Mouse (Mus musculus) intestine, embryonic 15.5 days (tissue): ENCODE data around the gene Tmprss9. TPM values are rescaled to one million over a fixed set of nuclear protein-coding genes. Genes with fewer than 3 reads are reported as not detected.
A peak's percentile ranks its signal among the peaks of the same experiment; 100 is the strongest.

Experiments
- ATAC-seq: fragments of 200-750 bp; cut with Nextera tagmentation; 2 replicates; pipeline ENCODE4 v1.8.0; 2017; ENCODE audit warnings: moderate TSS enrichment, moderate library complexity
- H3K27ac ChIP-seq: fragments of 300-500 bp; sonication (generic); 2 replicates; pipeline ENCODE4 v1.5.1; 2015; ENCODE audit warnings: mild to moderate bottlenecking, inconsistent platforms
- H3K27me3 ChIP-seq: fragments of 300-500 bp; sonication (generic); replicated peaks from 2 replicates; pipeline ENCODE4 v1.6.1; 2015; ENCODE audit warnings: inconsistent platforms
- H3K36me3 ChIP-seq: fragments of 300-500 bp; sonication (generic); 2 replicates; pipeline ENCODE4 v1.6.1; 2015; ENCODE audit warnings: inconsistent platforms
- H3K4me1 ChIP-seq: fragments of 300-500 bp; sonication (generic); replicated peaks from 2 replicates; pipeline ENCODE4 v1.6.1; 2015; ENCODE audit warnings: inconsistent platforms
- H3K4me2 ChIP-seq: fragments of 300-500 bp; sonication (generic); replicated peaks from 2 replicates; pipeline ENCODE4 v1.6.1; 2015; ENCODE audit warnings: mild to moderate bottlenecking, inconsistent platforms
- H3K4me3 ChIP-seq: fragments of 300-500 bp; sonication (generic); replicated peaks from 2 replicates; pipeline ENCODE4 v1.5.1; 2015; ENCODE audit warnings: inconsistent platforms
- H3K9ac ChIP-seq: fragments of 300-500 bp; sonication (generic); 2 replicates; pipeline ENCODE4 v1.6.1; 2015; ENCODE audit warnings: inconsistent platforms
- H3K9me3 ChIP-seq: fragments of 300-500 bp; sonication (generic); 2 replicates; pipeline ENCODE4 v1.6.1; 2016; ENCODE audit warnings: inconsistent platforms
- WGBS: fragments of 180-500 bp; shearing (Covaris S2); methylation state at CpG from one replicate; pipeline ENCODE4 v1.1.7; 2015; 5-methylcytosine and 5-hydroxymethylcytosine counted together
- polyA plus RNA-seq: library from polyadenylated mRNA; unstranded; fragments of >200 nt; fragmentation: Nextera tagmentation; extraction: Ambion mirVana; gene quantifications from 2 replicates; pipeline ENCODE4 v1.2.1, GENCODE M21; 2015

Gene Tmprss9
- polyA plus RNA-seq, 1 experiment from 2014 or later, result 0.05 TPM

DNA sequence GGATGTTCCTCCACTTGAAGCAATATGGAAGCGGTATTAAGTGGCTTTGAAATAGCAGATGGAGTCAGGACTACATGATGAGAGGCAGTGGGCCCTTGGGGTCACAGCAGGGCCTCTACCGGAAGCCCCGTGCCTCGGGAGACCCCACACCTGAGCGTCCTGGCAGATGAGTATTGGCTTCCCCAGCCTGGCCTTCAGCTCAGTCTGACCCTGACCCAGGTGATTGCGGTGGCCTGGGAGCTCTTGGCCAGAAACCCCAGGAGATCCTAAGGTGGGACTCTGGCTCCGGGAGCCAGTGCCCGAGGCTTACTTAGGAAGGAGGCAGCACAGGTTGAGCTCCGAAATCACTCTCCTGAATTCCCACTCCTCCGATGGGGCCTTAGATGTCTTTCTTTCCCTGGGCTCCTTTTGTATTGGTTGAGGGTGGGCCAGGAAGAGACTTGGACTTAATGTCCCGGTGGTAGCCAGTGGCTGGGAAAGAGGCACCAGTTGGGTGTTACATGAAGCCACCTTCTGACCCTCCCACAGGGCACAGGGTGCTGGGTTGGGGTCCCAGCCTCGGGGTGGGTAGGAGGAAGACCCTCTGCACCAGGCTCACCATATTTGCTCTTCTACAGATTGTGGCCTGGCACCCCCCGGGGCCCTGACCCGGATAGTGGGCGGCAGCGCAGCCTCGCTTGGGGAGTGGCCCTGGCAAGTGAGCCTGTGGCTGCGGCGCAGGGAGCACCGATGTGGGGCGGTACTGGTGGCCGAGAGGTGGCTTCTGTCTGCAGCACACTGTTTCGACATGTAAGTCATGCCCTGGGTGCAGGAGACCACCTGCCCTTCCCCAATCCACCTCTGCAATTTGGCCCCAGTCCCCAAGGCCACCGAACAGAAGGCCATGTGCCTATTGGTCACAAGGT is 25.2 kb downstream of the Tmprss9 start:
- Histone ChIP-seq H3K9ac (no peak overlapping the region), H3K4me1 (peaks cover 26% of the 10 kb centered on the region), H3K4me2 (no peak overlapping the region), H3K27me3 (no peaks in the 10 kb centered on the region), H3K9me3 (no peaks in the 10 kb centered on the region), H3K4me3 (no peak overlapping the region), H3K27ac (no peak overlapping the region), H3K36me3 (0 out of 2 replicates have a peak, but pooled peaks cover 7% of the 10 kb centered on the region)
- no peak for ATAC-seq
- WGBS, result 66% methylated on average over 24 of the region's 24 CpGs

DNA sequence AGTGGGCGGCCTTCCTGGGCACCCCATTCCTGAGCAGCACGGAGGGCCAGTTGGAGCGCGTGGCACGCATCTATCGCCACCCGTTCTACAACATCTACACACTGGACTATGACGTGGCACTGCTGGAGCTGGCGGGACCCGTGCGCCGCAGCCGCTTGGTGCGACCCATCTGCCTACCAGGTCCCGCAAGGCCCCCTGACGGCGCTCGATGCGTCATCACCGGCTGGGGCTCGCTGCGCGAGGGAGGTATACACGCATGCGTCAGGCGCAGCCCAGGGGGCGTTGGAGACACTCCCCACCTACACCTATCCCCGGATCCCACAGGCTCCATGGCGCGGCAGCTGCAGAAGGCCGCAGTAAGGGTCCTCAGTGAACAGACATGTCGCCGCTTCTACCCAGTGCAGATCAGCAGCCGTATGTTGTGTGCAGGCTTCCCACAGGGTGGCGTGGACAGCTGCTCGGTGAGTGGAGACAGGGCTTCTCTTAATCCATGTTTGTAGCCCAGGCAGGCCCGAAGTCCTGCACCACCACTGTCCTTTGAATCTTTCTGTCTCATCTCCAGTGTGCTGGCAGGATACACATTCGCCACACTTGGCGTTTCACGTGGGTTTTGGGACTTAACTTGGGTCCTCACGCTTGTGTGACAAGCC is 26.3 kb downstream of the Tmprss9 start:
- Histone ChIP-seq H3K27ac (no peak overlapping the region), H3K9ac (peak overlapping the region; percentile 26; the same call in 1 of the 2 replicates), H3K27me3 (no peaks in the 10 kb centered on the region), H3K4me1 (peaks cover 26% of the 10 kb centered on the region), H3K4me2 (peak overlapping the region; percentile 26), H3K36me3 (peaks cover 10% of the 10 kb centered on the region; the same call in 1 of the 2 replicates), H3K9me3 (no peaks in the 10 kb centered on the region), H3K4me3 (no peak overlapping the region)
- WGBS, result 34% methylated on average over 41 of the region's 41 CpGs
- no peak for ATAC-seq

DNA sequence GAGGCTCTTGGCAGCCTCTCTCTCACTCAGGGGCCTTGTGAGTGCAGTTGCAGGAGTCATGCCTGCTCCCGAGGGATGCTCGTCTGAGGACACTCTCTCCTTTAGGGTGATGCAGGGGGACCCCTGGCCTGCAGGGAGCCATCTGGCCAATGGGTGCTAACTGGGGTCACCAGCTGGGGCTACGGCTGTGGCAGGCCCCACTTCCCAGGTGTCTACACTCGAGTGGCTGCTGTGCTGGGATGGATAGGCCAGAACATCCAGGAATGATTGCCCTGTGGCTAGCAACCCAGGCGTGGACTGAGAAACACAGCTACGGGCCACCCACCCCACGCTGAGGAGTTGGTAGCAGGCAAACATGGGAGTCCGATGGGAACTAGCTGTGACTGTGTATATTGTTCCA is 27.4 kb downstream of the Tmprss9 start:
- H3K27me3 ChIP-seq, result no peaks in the 10 kb centered on the region
- peak overlapping the region; percentile 72 for H3K4me3 ChIP-seq
- H3K36me3 ChIP-seq, result peaks cover 21% of the 10 kb centered on the region; the same call in 1 of the 2 replicates
- peak overlapping the region; percentile 77 for H3K9ac ChIP-seq
- peak overlapping the region; percentile 83 for H3K4me2 ChIP-seq
- no peaks in the 10 kb centered on the region for H3K9me3 ChIP-seq
- no peak for ATAC-seq
- H3K4me1 ChIP-seq, result peaks cover 26% of the 10 kb centered on the region
- H3K27ac ChIP-seq, result no peak overlapping the region
- WGBS, result 87% methylated on average over 8 of the region's 8 CpGs

DNA sequence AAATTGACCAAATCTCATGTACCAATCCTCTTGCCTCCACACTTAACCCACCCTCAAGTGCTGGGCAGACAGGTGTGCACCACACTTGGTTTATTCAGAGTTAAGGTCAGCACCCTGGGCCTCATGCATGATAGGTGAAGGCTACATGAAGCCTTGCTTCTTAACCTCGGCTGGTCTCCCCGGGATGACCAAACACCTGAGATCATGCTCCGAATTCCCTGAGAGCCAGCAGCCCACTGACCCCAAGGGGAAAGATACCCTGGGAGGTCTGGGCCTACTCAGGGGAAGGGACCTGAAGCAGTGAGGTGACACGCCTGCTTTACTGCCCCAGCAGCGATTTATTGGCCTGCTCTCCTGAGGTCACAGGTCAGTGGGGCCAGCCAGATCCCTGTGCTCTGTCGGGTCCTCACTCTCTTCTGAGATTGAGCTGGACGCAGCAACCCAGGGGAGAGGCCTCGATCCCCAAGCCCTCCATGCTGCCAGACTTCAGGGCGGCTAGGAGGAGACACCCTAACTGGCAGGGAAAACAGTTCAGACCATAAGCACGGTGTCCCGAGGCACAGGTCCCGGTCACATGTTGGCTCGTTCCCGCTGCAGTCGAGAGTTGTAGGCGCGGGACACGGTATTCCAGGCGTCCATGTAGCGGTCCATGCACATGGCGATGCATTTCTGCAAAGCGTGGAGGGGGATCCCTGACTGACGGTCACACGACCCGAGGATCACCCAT is 28.1 kb downstream of the Tmprss9 start:
- 10% methylated on average over 25 of the region's 25 CpGs for WGBS
- H3K9me3 ChIP-seq, result no peaks in the 10 kb centered on the region

DNA sequence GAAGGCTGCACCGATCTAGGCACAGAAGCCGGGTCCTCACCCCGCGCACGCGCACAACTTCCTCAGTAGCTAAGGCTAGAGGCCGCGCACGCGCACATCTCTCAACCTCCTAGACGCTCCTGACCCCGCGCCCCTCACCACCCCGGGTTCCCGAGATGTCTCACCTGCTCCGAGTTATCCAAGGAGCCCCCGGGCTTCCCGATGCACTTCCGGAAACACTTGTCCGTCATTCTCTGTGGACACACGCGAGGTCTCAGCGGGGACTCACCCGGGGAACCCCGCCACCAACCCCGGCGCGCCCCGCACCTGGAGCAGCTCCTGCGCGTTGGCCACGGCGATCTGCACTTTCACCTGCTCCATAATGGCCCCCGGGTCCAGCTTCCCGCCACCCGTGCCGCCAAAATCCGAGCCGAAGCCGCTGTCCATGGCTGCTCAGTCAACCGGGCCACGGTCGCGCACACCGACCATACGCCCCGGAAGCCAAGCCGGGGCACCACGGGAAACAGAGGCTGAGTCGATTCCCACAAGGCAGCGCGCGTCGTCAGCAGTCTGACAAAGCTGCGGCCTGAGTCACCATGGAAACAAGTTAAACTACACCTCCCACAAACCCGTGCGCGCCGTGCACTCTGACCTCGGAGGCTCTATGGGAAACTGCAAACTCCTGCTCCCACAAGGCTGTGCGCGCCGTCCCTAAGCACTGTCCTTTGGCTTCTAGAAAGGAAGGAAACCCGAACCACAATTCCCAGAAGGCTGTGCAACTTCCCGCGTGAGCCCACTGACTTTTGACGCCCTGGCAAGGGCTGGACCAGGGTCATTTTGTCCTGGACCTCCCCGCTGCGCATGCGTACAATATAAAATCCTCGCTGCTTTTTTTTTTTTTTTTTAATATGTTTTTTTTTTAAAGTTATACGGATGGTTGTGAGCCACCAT is 28.9 kb downstream of the Tmprss9 start, which contains the start of gene Timm13:
Gene Timm13, minus strand, starts transcription at position 652 of the 930 bp plus-strand sequence.
- Histone ChIP-seq H3K4me1 (peaks cover 26% of the 10 kb centered on the region), H3K36me3 (peaks cover 34% of the 10 kb centered on the region), H3K4me2 (peak within 1 kb of the TSS; percentile 83), H3K27me3 (no peaks in the 10 kb centered on the region), H3K9me3 (no peaks in the 10 kb centered on the region), H3K27ac (peak within 1 kb of the TSS; percentile 76), H3K9ac (peak within 1 kb of the TSS; percentile 77), H3K4me3 (peak within 1 kb of the TSS; percentile 72)
- ATAC-seq, result peak; percentile 97
- WGBS, result under 1% methylated on average over 72 of the region's 72 CpGs

More for the DNA sequence above, 28.1 kb downstream of the Tmprss9 start:
- H3K27me3 ChIP-seq, result no peaks in the 10 kb centered on the region
- H3K27ac ChIP-seq, result peak overlapping the region; percentile 76
- peaks cover 26% of the 10 kb centered on the region for H3K4me1 ChIP-seq
- 0 out of 2 replicates have a peak, but pooled peaks have one; percentile 0 for ATAC-seq
- H3K4me2 ChIP-seq, result peak overlapping the region; percentile 83
- H3K9ac ChIP-seq, result peak overlapping the region; percentile 77
- H3K4me3 ChIP-seq, result peak overlapping the region; percentile 72
- H3K36me3 ChIP-seq, result peaks cover 27% of the 10 kb centered on the region

DNA sequence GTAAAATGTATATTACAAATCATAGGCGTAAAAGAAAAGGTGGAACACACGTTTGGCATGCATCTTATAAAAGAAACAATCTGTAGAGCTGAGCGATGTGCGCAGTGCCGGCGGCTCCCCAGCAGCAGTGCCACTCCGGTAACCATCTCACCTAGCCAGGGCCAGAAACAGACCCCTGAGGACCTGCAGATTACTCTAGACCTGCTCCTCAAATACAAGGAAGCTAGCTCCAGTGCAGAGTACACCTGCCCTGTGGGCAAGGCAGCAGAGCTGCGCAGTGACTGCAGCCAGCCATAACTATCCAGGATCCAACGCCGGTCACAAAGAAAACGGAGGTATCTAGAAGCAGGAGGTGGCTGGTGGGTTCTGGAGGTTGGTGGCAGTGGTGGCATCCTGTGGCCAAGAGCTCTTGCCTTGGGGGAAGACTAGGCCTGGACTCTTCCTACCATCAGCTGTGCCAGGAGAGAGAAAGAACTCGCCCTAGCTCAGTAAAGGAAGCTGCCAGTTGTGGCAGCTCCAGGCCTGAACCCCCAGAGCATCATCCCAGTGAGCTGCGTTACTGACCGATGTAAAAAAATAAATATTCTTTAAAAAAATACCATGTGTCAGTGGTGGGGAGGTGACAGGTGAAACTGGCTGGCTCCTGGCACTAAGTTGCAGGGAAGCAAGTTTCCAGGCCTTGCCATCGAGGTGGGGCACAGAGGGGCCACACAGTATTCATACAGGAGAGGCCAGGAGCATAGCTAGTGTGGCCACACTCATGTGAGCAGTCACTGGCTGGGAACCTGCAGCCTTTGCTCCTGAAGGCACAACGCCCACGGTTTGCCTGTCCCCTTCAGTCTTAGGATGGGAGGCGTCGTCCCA is 30.0 kb downstream of the Tmprss9 start:
- no peaks in the 10 kb centered on the region for H3K27me3 ChIP-seq
- H3K27ac ChIP-seq, result peak overlapping the region; percentile 42
- H3K9me3 ChIP-seq, result no peaks in the 10 kb centered on the region
- peak overlapping the region; percentile 34 for H3K4me2 ChIP-seq
- 87% methylated on average over 19 of the region's 19 CpGs for WGBS
- H3K9ac ChIP-seq, result 0 out of 2 replicates have a peak overlapping the region, but pooled peaks have one; percentile 0
- no peak for ATAC-seq
- H3K4me1 ChIP-seq, result peaks cover 26% of the 10 kb centered on the region
- no peak overlapping the region for H3K4me3 ChIP-seq
- peaks cover 34% of the 10 kb centered on the region for H3K36me3 ChIP-seq

DNA sequence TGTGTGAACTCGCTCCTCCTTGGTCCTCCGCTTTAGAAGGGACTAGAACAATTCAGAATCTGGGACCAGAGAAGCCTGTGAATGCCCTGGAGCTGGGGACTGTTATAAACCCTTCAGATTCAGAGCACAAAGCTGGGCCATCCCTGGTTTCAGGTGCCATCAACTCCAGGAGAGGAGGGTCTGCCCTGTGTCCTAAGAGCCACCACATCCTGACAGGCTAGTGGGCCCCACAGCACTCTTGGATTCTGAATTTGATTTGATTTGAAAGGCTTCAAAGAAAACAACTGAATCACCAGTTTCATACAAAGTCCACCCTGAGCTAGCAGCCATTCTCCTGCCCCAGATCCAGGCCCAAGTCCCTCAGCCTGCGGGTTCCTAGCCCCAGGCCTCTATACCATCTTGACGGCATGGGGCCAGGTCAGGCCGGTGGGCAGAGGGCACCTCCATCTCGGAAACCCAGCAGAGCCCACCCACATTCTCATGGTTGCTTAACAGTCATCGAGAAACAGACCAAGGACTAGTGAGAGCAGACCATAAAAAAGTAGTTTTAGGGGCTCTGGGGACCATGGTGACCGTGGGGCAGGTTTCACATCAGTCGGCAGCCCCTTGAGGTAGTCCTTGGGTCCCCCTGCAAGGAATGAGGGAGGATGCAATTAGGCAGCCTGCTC is 30.8 kb downstream of the Tmprss9 start:
- Histone ChIP-seq H3K27ac (no peak overlapping the region), H3K9ac (no peak overlapping the region), H3K9me3 (no peaks in the 10 kb centered on the region), H3K4me1 (peaks cover 26% of the 10 kb centered on the region), H3K27me3 (no peaks in the 10 kb centered on the region), H3K4me2 (no peak overlapping the region), H3K36me3 (peaks cover 34% of the 10 kb centered on the region), H3K4me3 (no peak overlapping the region)
- WGBS, result 95% methylated on average over 9 of the region's 9 CpGs
- no peak for ATAC-seq

DNA sequence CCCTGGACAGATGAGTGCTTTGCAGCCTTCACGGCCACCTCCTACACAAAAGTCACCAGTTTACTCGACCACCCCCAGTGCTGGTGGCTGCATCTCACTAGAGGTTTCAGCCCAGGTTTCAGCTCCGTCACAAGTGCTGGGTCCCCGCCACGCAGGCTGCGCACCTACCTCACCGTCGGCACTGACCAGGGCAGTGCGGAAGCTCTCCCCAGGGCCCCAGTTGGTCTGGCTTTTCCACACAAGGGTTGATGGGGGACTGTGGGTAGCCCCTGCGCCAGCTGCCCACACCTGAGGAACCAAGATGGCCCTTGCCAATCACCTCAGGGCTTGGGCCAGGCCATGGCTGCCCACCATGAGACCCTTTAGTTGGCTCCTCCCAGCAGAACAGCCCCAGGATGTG is 31.6 kb downstream of the Tmprss9 start:
- no peak for ATAC-seq
- no peaks in the 10 kb centered on the region for H3K9me3 ChIP-seq
- 93% methylated on average over 10 of the region's 10 CpGs for WGBS
- no peak overlapping the region for H3K9ac ChIP-seq
- no peak overlapping the region for H3K4me3 ChIP-seq
- peaks cover 18% of the 10 kb centered on the region for H3K4me1 ChIP-seq
- H3K36me3 ChIP-seq, result peaks cover 34% of the 10 kb centered on the region
- H3K27me3 ChIP-seq, result no peaks in the 10 kb centered on the region
- no peak overlapping the region for H3K27ac ChIP-seq
- no peak overlapping the region for H3K4me2 ChIP-seq

DNA sequence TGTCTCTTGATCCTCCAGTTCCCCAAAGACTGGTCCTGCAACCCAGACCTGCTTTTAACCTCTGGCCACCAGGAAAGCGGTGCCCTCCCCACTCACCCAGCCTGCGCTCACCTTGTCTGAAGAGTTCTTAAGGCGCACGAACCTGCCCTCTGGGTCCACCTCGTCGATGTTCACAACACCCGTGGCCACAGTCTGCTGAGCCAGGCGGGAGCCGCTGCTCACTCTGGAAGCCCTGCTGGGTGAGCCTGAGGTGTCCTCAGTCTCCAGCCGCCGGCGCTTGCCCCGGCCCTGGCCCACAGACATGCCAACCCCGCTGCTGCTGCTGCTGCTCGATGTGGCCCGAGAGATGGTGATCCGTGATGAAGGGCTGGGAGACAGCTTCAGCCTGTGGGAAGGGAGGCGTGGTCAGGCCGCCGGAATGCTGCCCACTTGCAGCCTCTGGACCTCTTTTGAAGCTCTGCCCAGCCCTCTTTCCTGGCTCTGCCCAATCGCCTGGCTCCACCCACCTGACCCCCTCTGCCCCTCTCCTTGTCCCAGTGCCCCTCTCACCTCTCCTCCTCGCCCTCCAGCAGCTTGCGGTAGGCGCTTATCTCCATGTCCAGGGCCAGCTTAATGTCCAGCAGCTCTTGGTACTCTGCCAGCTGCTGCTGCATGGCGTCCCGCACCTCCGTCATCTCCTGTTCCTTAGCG is 32.5 kb downstream of the Tmprss9 start:
- H3K36me3 ChIP-seq, result peaks cover 28% of the 10 kb centered on the region
- no peak for ATAC-seq

DNA sequence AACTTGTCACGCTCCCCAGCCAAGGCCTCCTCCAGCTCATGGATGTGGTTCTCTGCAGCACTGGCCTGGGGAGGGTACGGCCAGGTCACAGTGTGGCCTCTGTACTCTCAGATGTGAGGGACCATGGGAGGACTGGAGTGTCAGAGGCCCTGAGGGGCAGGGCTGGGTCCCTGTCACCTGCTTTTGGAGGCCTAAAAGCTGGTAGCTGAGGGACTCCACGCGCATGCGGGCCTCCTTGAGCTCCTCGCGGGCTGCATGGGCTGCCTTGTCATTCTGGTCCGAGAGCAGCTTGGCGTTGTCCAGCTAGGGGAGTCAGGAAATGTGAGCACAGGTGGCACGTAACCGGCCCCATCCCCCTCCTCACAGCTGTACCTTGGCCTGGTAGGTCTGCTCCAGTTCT is 33.1 kb downstream of the Tmprss9 start:
- no peak for ATAC-seq
- H3K27ac ChIP-seq, result no peak overlapping the region
- no peak overlapping the region for H3K4me2 ChIP-seq
- H3K4me1 ChIP-seq, result peaks cover 8% of the 10 kb centered on the region
- H3K9me3 ChIP-seq, result no peaks in the 10 kb centered on the region
- H3K4me3 ChIP-seq, result no peak overlapping the region
- 90% methylated on average over 11 of the region's 11 CpGs for WGBS
- peaks cover 32% of the 10 kb centered on the region for H3K36me3 ChIP-seq
- H3K27me3 ChIP-seq, result no peaks in the 10 kb centered on the region
- no peak overlapping the region for H3K9ac ChIP-seq

More for the DNA sequence above, 32.5 kb downstream of the Tmprss9 start:
- Histone ChIP-seq H3K4me3 (no peak overlapping the region), H3K4me1 (peaks cover 14% of the 10 kb centered on the region), H3K27ac (no peak overlapping the region), H3K27me3 (no peaks in the 10 kb centered on the region), H3K9ac (no peak overlapping the region), H3K9me3 (no peaks in the 10 kb centered on the region), H3K4me2 (no peak overlapping the region)
- WGBS, result 86% methylated on average over 28 of the region's 28 CpGs
